Mouse (Mus musculus): ENCODE measurements around the gene Rgs6.

The Rgs6 gene

DNA sequence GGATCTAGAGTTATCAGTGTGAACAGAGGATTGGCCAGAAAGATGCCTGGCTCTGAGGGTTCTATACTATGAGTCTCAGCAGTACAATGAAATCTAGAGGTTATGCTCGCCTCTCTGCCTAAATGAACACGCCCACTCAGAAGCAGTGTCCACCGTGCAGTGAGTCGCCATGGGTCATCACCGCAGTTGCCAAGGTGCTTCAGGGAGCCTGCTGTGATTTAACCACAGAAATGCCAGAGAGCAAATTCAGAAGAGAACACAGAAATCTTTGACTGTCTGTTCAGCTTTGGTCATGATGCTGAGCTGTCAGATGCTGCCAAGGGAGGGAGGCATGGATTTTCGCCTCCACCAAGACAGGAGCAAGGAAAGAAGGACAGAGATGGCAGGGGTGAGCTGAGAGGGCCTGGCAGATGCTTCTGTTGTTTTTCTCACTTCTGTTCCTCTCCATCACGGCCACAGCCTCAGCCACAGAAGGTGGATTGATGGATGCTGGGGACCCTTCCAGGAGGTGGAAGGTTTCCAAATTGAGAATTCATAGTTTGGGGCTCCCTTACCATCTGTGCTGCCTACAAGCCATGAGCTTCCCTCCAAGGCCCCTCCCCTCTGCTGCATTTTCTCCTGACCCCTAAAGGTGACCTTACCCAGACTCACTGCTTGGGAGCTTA lies 445.2 kb downstream of the Rgs6 start:
- peak; percentile 48 for DNase-seq (ENCODE audit: low read depth, low spot score)

DNA sequence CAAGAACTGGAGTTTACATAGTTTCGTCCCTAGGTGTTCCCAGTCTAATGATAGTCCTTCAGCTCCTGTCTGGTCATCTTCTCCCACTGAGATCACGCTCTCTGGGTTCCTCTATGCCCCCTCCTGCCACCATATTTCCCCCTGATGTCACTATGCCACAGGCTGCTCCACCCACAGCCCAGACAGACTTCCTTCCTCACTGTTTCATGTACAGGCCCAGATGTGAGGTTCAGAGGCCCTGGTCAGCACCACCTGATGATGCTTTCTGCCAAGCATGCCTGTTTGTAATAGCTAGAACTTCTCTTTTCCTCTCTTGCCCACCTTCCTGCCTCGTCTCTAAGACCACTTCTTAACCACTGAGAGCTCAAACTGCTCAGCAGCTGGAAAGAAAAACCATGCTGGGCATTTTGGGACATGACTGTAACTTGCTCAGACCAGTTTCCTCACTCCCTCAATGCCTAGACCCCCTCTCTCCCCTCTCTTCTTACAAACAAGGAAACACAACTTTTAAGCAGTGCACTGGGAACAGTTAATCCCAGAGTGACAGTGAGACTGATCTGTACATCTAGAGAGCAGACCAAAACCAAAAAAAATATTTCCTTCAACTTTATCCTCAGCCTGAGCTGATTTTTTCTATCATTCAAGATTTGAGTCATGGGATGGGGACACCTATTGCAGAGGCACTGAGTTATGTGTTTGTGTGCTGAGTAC lies 446.9 kb downstream of the Rgs6 start:
- DNase-seq (ENCODE audit: low read depth, low spot score): no peak

DNA sequence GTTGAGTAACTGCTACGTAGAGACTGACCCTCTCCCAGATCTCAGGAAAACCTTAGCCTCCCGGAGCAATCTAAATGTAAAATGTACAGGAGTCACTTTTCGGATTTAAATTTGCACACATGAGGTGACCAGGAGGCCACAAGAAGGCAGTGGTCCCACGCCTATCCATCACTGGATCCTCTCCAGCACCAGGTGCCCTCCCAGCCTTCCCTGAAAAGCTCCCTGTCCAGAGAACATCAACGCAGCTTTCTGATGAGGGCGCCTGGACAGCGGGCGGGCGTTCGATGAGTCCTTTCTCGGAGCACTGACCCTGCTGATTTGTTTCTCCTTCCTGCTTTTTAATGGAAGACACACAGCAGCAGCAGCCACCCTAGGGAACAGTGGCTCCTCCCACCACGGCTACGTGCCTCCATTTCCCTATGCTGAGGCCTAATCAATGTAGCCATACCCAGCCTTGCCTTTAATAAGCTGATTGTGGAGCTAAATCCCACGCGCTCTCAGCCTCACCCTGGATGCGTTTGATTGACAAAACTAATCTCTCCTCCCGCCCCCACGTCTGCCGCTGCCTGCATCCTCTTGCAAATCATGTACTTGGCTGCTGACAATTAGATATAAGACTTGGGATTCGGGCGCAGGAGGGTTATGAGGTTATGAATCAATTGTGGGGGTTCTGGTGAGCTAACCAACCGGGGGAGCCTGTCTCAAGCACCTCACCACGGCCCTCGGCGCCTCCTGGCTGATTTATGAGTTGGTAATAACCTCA lies 449.9 kb downstream of the Rgs6 start:
- no peak for DNase-seq (ENCODE audit: low read depth, low spot score)

DNA sequence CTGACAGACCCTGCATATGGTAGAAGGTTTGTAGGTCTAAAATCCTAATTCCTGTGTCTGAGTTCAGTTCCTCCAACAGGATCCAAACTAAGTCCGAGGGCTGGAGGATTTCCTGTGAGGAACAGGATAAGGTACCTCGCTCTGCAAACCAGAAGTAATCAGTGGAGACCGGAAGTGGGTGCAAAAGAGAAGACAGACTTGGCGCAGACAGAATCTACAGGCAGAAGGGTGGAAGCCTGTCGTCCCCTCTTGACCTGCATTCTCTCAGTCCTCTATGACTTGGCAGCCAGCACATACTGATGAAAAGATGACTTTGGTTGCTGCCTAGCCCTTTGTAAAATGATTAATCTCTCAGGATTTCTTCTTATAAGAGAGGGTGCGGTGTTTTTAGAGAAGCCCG lies 450.7 kb downstream of the Rgs6 start:
- DNase-seq (ENCODE audit: low read depth, low spot score): no peak

DNA sequence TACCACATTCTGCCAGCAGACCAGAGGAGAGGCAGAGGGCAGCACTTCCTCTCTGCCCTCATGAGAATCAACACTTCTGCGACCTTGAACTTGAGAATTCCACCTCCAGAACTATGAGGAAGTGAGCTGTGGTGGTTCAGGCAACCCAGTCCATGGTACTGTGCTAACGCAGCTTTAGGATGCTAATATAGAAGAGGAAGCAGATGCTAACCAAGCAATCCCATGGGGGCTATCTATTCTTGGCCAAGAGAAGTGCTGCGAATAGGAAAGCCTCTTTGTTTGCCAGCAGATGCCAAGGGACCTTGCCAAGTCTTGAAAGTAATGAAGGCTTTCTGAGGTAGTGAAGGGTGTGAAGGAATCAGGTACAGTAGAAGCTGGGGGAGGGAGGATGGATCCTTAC lies 451.8 kb downstream of the Rgs6 start:
- no peak for DNase-seq (ENCODE audit: low read depth, low spot score)

DNA sequence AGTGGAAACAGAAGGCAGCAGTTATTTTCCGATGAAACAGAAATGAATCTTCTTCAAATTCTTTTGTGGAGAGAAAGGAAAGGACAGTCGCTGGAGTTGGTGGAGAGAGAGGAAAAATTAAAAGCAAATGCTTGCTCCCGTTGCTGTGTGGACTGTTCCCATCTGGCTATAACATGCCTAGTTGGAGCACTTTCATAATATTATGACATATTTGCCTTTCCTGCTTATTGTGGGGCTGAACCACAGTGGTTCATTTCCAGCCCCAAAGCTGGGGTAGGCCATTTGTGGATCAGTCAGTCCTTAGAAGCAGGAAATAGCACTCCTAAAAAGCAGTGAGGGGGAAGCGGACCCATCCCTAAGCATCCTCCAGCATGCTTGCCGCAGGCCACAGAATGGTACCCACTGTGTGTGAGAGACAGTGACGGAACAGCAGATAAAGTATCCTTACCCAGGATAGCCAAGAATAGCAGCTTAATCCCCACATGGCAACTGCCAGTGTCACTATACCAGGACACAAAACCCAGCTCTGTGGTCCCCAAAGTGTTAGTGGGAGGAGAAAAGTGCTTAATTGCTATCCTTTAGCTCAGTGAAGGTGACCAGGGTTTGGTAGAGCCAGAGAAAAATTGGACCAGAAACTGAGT lies 456.0 kb downstream of the Rgs6 start:
- no peak for DNase-seq (ENCODE audit: low read depth, low spot score)

DNA sequence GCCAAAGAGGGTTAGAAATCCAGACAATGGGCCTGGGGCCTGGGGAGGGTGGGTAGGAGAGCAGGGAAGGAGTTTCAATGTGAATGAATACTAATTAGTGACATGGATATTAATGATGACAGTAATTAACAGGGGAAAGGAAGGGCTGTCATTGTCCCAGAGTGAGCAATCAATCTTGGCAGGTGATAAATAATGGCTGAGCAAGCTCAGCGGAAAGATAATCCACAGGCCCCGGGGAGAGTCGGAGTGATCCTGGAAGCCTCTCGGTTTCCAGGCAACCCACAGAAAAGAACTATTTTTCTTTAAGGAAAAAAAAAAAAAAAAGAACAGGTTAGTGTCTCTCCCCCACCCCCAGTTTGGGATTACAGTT lies 456.5 kb downstream of the Rgs6 start:
- DNase-seq (ENCODE audit: low read depth, low spot score): no peak

DNA sequence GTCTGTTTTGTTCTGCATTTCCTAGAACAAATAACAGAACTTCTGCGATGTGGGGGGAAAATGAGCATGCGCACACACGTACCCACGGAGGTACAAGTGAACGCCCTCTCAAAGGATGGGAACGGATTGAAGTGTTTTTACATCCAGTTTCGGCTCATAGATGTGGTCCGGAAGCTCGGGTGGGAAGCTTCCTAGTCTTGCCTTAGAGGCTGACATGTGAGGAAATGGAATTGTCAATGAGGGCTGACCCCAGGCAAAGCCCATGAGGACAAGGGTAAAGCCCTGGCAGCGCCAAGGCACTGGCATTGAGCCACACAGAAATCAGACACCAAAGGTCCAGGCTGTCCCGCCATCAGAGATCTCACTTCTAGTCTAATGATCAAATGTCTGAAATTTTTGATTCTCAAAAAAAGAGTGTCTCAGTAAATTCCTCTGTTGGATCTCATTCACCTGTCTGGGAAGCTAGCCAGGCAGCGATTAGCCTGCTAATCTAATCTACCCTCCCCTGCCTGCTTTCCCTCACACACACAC lies 457.0 kb downstream of the Rgs6 start:
- no peak for DNase-seq (ENCODE audit: low read depth, low spot score)

DNA sequence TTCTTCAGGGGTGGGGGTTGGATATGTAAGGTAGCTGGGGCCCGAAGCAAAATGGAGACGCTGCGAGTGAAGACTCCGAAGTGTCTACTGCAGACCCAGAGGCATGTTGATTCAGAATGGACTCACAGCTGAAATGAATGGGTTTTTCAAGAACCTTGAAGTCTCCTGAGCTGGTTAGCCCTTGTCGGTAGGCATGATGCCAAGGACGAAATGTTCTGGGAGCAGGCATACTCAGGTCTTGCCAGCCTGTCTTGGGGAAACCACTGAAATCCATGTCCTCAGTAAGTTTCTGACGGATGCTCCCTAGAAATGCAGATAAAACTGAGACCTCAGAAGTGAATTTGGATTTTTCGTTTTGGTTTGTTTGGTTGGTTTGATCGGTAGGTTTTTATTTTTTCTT lies 458.6 kb downstream of the Rgs6 start:
- no peak for DNase-seq (ENCODE audit: low read depth, low spot score)

DNA sequence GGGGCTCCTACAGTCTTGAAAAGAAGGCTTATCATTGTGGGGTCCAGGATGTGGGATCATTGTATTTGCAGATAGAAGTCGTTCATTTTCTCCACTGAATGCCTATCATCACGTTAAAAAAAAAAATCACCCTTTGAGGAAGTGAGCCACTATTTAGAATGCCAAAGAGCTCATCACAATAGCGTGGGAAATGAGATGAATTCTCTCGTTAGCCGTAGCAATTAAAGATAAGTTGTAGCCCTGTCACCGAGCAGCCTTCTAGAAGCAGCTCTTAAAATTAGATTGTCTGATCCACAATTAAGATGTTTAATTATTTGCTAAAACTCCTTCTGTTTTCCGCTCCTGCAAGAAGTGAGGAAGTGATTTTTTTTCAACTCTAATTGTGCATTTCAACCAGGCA lies 459.6 kb downstream of the Rgs6 start:
- DNase-seq (ENCODE audit: low read depth, low spot score): no peak

DNA sequence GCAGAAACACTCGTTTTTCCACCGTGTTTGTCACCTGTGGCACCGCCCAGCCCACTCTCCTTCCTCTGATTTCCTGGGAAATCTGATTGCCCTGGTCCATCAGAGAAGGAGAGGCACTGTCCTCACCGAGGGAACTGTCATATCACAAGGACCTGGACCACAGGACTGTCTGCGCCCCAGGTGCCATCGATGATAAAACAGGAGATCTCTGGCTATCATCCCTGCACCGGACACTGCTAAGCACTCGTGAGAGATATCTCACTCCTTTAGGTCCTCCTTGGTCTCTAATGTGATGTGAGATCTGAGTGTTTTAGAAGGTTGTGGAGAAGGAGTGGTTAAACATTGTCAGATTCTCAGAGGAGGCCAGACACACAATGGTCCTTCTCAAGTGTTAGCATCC lies 462.4 kb downstream of the Rgs6 start:
- no peak for DNase-seq (ENCODE audit: low read depth, low spot score)

DNA sequence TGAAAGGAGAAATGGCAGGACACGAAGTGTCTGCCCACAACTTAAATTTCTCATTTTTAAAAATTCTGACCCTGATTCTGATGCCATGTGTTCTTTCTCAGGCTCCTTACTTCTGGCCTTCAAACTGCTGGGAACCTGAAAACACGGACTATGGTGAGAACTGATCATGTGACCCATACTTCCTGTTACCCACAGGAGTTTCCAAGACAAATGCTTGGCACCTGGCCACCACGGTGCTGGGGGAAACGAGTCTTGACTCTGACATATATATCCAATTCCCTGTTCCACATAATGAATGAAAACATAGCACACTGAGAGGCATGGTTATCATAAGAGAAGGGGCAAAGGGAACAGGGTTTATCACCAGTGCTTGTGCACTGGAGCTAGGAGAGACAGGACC lies 464.3 kb downstream of the Rgs6 start:
- DNase-seq (ENCODE audit: low read depth, low spot score): no peak

DNA sequence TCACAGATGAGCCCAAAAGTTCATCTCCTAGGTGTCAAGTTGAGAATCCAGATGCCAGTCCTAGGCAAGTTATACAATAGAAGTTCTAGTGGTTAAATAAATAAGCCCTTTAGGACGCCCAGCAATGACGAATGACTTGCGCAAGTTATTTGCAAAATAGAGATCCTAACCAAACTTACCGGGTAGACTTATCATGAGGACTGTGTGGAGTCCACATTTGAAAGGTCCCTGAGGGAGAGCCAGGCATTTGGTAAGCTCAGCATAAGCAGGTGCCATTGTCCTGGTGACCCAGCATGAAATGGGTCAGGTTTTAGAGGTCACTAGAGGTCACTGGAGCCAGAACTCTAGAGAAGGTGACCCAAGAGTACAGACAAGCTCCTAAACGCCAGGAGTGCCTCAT lies 467.6 kb downstream of the Rgs6 start:
- no peak for DNase-seq (ENCODE audit: low read depth, low spot score)

DNA sequence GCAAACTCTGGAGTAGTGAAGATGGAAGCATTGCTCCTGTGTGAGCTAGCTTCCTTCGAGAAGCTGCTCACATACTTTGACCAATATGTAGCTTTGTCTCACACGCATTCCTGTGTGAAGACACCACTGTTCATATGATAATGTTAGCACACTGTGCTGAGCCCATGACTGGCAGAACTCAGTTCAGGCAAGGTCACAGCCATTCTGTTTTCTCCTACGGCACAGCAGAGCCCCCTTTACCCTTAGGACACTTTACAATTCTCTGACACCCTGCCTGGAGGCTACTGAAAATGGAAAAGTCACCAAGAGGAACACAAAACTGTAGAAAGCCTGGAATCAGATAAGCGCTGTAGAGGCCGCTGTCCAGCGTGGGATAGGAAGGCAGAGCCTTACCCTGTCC lies 478.3 kb downstream of the Rgs6 start:
- DNase-seq (ENCODE audit: low read depth, low spot score): no peak

DNA sequence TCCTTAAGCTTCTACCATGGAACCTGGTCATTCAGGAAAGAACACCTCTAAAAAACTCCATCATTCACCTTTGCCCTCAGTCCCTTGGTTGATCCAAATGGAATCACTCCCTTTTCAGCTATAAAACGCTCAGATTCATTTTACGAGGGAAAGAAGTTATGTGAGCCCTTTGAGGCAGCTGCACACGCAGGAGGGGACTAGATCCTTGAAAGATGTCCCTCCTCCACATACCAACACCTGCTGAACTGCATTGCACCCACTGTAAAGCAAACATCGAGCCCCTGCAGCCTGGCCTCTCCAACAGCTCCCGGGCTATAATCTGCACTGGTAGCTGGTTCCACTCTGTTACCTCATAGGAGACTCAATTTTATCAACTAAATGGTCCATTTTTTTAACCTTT lies 482.8 kb downstream of the Rgs6 start:
- DNase-seq (ENCODE audit: low read depth, low spot score): no peak

DNA sequence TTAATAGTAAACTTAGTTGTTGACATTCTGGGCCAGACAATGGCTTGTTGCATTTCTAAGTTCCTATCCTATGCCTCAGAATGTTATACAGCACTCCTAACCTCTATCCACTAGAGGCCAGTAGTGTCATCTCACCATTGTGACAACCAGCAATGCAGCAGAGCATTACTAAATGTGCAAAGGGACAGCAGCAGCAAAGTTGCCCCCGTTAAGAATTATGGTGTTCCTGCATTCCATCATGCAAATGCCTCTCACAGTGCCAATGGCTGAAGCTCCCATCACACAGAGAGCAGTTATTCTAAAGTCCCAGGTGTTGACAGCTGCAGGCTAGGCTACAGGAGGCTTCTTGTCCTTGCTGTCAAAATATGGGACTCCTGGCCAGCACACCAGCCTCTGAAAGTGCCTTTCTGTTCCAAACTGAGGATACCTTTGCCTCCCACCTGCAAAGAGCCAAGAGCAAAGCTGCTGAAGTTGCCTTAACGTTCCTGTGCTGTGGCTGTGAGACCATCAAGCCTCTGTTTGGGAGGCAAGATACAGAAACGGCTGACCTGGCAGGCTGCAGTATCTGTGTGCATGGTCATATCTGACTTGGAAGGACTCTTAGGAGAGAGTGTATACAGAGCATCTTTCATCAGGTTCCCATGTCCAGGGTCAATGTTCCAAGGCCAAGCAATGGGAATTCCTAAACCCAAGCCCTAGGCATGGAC lies 484.2 kb downstream of the Rgs6 start:
- peak; percentile 6 for DNase-seq (ENCODE audit: low read depth, low spot score)

DNA sequence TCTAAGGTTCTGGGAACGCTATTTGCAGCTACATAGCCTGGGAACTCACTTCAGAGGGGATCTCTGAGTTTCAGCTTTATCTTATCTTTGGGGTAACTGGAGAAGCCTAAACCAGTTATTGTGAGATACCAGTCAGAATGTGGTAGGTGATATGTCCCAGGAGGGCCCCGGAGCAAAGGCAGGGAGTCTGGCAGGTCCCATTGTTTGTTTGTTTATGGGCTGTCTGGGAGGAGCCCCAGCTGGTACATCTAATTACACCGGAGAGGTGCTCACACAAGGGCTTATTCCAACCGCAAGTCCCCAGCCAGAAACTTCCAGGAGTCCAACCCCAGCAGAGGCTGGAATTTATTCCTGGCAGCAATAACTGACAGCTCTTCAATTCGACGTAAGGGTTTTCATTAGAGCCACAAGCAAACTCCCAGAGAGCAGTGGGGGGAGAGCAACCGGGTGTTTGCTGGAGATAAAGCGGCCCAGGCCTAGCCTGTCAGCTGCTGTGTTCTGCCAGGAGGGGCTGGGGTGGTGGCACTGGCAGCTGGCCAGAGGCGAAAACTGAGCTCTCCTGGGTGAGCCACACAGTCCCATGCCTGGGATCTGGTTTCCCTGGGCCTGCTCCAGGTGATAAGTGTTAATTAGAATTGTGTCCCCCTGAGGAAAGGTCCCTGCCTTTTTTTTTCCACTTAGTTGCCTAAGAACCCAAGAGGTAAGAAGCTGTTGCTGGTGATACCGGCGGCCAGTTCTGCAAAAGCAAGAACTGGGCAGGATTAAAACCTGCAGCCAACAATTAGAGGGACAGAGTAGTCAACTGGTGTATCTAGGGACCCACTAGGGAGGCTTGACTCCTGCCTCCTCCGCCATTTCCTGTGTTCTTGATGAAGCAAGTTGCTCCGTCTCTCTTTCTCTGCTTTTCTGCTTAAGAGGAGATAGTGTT lies 485.1 kb downstream of the Rgs6 start:
- no peak for DNase-seq (ENCODE audit: low read depth, low spot score)

DNA sequence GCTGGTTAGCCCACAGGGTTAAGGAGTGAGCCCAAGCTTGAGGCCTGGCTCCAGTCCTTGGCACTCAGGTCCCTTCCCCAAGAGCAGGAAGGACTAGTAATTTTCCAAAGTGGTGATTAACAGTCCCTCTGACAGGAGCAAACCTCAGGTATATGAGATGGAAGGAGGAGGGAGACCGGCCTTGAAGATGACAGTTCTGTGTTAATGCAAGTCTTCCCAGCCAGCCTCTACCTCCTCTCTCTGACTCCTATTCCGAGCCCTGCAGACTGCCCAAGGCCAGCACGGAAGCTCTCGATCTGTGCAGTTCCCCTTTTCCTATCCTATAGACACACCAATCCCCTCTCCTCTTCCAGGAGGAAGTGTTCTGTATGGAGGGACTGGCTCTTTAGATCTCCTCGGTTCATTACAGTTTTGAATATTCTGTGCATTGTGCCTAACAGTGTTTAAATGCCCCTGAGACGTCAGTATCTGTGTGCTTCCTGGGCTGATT lies 485.8 kb downstream of the Rgs6 start:
- DNase-seq (ENCODE audit: low read depth, low spot score): no peak

DNA sequence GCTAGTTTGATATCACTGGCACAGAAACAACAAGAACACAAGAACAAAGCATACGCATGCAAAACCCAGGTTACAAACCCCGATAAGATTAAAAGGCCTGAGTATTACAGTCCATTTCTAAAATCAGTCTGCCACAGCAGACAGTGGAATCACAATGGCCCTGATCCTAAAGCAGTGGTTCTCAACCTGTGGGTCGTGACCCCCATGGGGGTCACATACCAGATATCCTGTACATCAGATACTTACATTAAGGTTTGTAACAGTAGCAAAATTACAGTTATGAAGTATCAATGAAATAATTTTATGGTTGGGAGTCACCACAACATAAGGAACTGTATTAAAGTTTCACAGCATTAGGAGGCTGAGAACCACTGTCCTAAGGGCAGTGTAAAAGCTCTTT lies 488.1 kb downstream of the Rgs6 start:
- no peak for DNase-seq (ENCODE audit: low read depth, low spot score)

DNA sequence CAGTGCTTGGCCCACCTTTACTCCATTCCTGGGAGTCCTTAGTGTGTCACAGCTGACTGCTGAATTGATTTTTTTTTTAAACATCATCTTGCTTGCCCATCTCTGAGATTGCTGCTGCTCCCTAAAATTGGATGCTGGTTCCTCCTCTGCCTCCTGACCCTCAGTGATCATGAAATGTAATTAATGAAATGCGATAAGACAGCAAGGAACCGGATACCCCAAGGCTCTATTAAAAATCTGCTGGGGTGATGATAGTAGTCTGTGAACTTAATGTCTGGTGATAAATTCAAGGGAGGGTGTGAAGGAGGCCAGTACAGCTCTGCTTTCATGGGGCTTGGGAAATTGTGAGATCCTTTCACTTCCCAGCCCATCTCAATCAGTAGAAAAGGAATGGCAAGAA lies 489.4 kb downstream of the Rgs6 start:
- DNase-seq (ENCODE audit: low read depth, low spot score): no peak
